Mouse (Mus musculus): ENCODE data around the gene Sap30l. TPM values are rescaled to one million over a fixed set of nuclear protein-coding genes. Genes with fewer than 3 reads are reported as not detected.

Sap30l gene
- total RNA-seq (2023), result 28.2 TPM

GRCm38 (mm10) chr11:57800971-57801765 lies at the start of gene Sap30l:
Sap30l (plus strand) TSS chr11:57801637.

GRCm38 (mm10) chr11:57832552-57833201 lies 31.2 kb downstream of the Sap30l start, which contains the start of gene Hand1:
Hand1 (minus strand) TSS chr11:57832818.

Other genes starting within 250 kb of the Sap30l start
- gene Galnt10, start 156.2 kb upstream of the Sap30l start, total RNA-seq (2023), result 80.1 TPM
- gene Hand1, start 31.2 kb downstream of the Sap30l start, total RNA-seq (2023), result not detected
- gene Larp1, start 207.4 kb downstream of the Sap30l start, total RNA-seq (2023), result 131 TPM

Data from CD4-positive naive resting alpha-beta T cell, adult 76 days (primary cell).